Mouse (Mus musculus): ENCODE measurements at regions not wholly inside any gene's neighbourhood (a gene's known extent, or its start where the extent isn't known, plus 50 kb on each side); places are given as distances from the start of the nearest gene placed in this dataset.

DNA sequence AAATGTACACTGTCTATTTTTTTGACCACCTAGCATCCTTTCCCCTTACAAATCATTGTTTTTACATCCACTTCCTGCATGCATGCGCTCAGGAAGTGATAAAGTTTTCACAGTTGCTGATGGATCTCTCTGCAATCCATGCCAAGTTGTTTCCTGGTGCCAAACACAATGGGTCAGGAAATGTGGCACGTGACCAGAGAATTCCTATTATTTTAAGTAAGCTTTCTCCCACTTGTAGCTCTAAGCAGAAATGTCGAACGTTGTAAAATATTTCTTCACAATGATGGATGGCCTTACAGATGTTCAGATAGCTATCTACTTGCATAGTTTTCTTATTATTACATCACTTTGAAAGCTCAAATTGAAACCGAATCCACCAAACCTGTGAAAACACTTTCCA is 1271.1 kb upstream of the Flrt2 start:
- Histone ChIP-seq H3K27me3 (ENCODE audit: poor library complexity, severe bottlenecking) (peaks cover 4% of the 10 kb centered on the region; the same call in 1 of the 2 replicates), H3K36me3 (replicated peaks) (no peaks in the 10 kb centered on the region), H3K9me3 (no peaks in the 10 kb centered on the region), H3K4me1 (peaks cover 11% of the 10 kb centered on the region), H3K27ac (no peak overlapping the region), H3K4me3 (no peak overlapping the region)
- DNase-seq (ENCODE audit: extremely low spot score, low spot score) = no peak
- WGBS = 93% methylated on average over 5 of the region's 5 CpGs

- 81% methylated on average over 3 of the region's 3 CpGs for WGBS
- Histone ChIP-seq H3K27ac (no peak overlapping the region), H3K9me3 (no peaks in the 10 kb centered on the region), H3K4me3 (no peak overlapping the region), H3K27me3 (ENCODE audit: poor library complexity, severe bottlenecking) (peaks cover 6% of the 10 kb centered on the region), H3K36me3 (replicated peaks) (no peaks in the 10 kb centered on the region), H3K4me1 (peaks cover 11% of the 10 kb centered on the region)
- DNase-seq (ENCODE audit: extremely low spot score, low spot score) = no peak
These were observed 1270.3 kb upstream of the Flrt2 start for GRCm38 (mm10) chr12:94421743-94422142.

DNA sequence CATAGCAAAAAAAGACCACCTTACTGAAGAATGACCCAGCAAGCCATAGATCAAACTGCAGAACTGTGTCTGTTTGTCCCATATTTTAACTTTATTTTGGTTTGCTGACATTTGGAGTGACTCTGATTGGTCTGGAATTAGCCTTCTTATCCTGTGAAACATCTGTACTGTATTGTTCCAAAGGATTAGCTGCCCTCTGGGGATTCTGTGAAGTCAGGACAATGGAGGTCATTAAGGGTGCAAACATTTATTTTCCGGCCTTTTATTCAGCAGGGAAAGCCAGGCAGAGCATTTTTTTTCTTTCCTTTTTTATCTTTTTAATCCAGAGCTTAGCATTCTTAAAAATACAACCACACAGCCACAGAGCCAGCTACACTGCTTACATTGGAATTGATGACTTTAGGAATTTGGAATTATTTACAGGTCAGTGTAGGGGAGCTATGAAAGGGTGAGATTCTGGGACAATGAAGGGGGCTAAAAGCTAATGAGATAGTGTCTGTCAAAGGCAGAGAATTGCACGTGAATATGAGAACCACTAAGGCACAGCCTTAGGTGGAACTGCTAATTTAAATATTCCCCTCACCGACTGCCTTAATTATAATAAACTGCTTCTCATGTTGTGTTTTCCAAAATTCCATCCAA is 1267.6 kb upstream of the Flrt2 start:
- no peaks in the 10 kb centered on the region for H3K36me3 ChIP-seq (replicated peaks)
- no peak overlapping the region for H3K27ac ChIP-seq
- H3K4me3 ChIP-seq = no peak overlapping the region
- no peaks in the 10 kb centered on the region for H3K9me3 ChIP-seq
- WGBS = 9% methylated on average over 3 of the region's 3 CpGs
- DNase-seq (ENCODE audit: extremely low spot score, low spot score) = no peak
- H3K4me1 ChIP-seq = peaks cover 11% of the 10 kb centered on the region
- H3K27me3 ChIP-seq (ENCODE audit: poor library complexity, severe bottlenecking) = peaks cover 16% of the 10 kb centered on the region

- no peaks in the 10 kb centered on the region for H3K27me3 ChIP-seq (ENCODE audit: poor library complexity, severe bottlenecking)
- DNase-seq (ENCODE audit: extremely low spot score, low spot score) = no peak
- no peaks in the 10 kb centered on the region for H3K4me1 ChIP-seq
- no peaks in the 10 kb centered on the region for H3K36me3 ChIP-seq (replicated peaks)
- H3K9me3 ChIP-seq = no peaks in the 10 kb centered on the region
- 97% methylated on average over 1 of the region's 1 CpGs for WGBS
- no peak overlapping the region for H3K4me3 ChIP-seq
- H3K27ac ChIP-seq = no peak overlapping the region
These were observed 1242.5 kb upstream of the Flrt2 start for GRCm38 (mm10) chr12:94449517-94449916.

- Histone ChIP-seq H3K27me3 (ENCODE audit: poor library complexity, severe bottlenecking) (no peaks in the 10 kb centered on the region), H3K4me1 (0 out of 2 replicates have a peak, but pooled peaks cover 3% of the 10 kb centered on the region), H3K27ac (no peak overlapping the region), H3K9me3 (no peaks in the 10 kb centered on the region), H3K4me3 (no peak overlapping the region), H3K36me3 (replicated peaks) (no peaks in the 10 kb centered on the region)
- 75% methylated on average over 2 of the region's 2 CpGs for WGBS
- DNase-seq (ENCODE audit: extremely low spot score, low spot score) = no peak
These were observed 1224.0 kb upstream of the Flrt2 start for GRCm38 (mm10) chr12:94468027-94468426.

DNA sequence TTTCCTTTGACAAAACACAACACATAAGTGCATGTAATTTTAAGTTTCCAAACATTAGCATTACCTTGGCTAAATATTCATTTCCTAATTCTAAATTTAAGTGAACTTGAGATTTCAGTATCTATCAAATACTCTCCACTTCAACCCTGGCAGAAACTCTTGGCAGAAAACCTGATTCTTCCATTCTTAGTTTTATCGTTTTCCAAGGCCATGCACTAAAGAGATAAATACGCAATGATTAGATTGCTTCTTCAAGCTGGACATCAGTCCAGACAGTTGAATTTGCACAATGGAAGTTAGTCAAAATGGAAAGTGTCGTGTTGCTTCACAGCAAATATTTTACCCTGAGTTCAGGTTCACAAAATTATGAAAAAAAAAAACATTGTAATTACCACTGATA is 1223.4 kb upstream of the Flrt2 start:
- no peak for DNase-seq (ENCODE audit: extremely low spot score, low spot score)
- WGBS = 92% methylated on average over 3 of the region's 3 CpGs
- Histone ChIP-seq H3K27ac (no peak overlapping the region), H3K36me3 (replicated peaks) (no peaks in the 10 kb centered on the region), H3K9me3 (no peaks in the 10 kb centered on the region), H3K27me3 (ENCODE audit: poor library complexity, severe bottlenecking) (no peaks in the 10 kb centered on the region), H3K4me3 (no peak overlapping the region), H3K4me1 (0 out of 2 replicates have a peak, but pooled peaks cover 3% of the 10 kb centered on the region)

GRCm38 (mm10) chr12:94469850-94470249 is 1222.2 kb upstream of the Flrt2 start:
- H3K36me3 ChIP-seq (replicated peaks) = no peaks in the 10 kb centered on the region
- no peak overlapping the region for H3K4me3 ChIP-seq
- H3K27ac ChIP-seq = no peak overlapping the region
- H3K9me3 ChIP-seq = no peaks in the 10 kb centered on the region
- 0 out of 2 replicates have a peak, but pooled peaks cover 3% of the 10 kb centered on the region for H3K4me1 ChIP-seq
- WGBS = 81% methylated on average over 2 of the region's 2 CpGs
- no peak for DNase-seq (ENCODE audit: extremely low spot score, low spot score)
- H3K27me3 ChIP-seq (ENCODE audit: poor library complexity, severe bottlenecking) = no peaks in the 10 kb centered on the region

DNA sequence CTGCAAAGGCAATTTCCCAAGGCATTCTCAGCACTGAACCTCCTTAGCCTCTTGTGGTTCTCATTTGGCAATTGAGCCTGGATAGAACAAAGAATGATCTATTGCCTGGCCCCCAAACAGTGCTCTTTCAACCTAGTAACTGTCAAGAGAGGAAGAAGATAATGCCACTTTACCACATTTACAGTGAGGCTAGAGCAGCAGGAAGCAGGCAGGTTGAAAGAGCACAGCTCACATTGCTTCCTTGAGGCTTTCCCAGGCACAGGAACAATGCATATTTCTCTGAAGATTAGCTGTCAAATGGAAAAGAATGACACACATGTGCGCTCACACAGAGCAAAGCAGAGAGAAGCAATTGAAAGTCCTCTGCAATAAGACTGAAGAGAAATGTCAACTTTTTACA is 1221.0 kb upstream of the Flrt2 start:
- H3K36me3 ChIP-seq (replicated peaks) = no peaks in the 10 kb centered on the region
- DNase-seq (ENCODE audit: extremely low spot score, low spot score) = no peak
- H3K27ac ChIP-seq = no peak overlapping the region
- no peak overlapping the region for H3K4me3 ChIP-seq
- H3K9me3 ChIP-seq = no peaks in the 10 kb centered on the region
- H3K27me3 ChIP-seq (ENCODE audit: poor library complexity, severe bottlenecking) = no peaks in the 10 kb centered on the region
- 0 out of 2 replicates have a peak, but pooled peaks cover 3% of the 10 kb centered on the region for H3K4me1 ChIP-seq
- WGBS = 73% methylated on average over 1 of the region's 1 CpGs

GRCm38 (mm10) chr12:94488721-94489120 is 1203.3 kb upstream of the Flrt2 start:
- no peaks in the 10 kb centered on the region for H3K36me3 ChIP-seq (replicated peaks)
- no peak overlapping the region for H3K4me3 ChIP-seq
- H3K4me1 ChIP-seq = no peaks in the 10 kb centered on the region
- no peaks in the 10 kb centered on the region for H3K9me3 ChIP-seq
- no peak for DNase-seq (ENCODE audit: extremely low spot score, low spot score)
- H3K27me3 ChIP-seq (ENCODE audit: poor library complexity, severe bottlenecking) = no peaks in the 10 kb centered on the region
- H3K27ac ChIP-seq = no peak overlapping the region
- 91% methylated on average over 2 of the region's 2 CpGs for WGBS

GRCm38 (mm10) chr12:94508099-94508498 is 1183.9 kb upstream of the Flrt2 start:
- DNase-seq (ENCODE audit: extremely low spot score, low spot score) = no peak

DNA sequence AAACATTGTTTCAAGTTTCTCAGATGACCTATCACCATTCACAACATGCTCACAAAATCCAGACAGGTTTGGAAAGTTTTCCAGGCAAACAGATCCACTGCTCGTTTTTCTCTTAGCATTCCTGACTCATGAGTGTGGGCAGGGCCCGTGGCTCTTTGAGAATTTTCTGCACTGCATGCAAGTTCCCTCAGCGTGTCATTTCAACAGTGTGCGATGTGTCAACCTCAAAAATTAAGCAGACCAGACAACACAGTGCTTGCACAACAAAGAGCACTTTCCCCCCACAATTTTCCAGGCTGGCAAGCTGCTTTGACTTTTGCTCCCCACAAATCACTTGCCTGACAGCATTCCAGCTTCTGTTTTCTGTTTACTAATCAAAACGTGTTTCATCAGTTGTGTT is 1182.2 kb upstream of the Flrt2 start:
- Histone ChIP-seq H3K27ac (no peak overlapping the region), H3K9me3 (no peaks in the 10 kb centered on the region), H3K4me1 (peaks cover 8% of the 10 kb centered on the region; the same call in 1 of the 2 replicates), H3K36me3 (replicated peaks) (no peaks in the 10 kb centered on the region), H3K27me3 (ENCODE audit: poor library complexity, severe bottlenecking) (no peaks in the 10 kb centered on the region), H3K4me3 (no peak overlapping the region)
- 66% methylated on average over 5 of the region's 5 CpGs for whole genome bisulfite sequencing
- DNase-seq (ENCODE audit: extremely low spot score, low spot score) = no peak

More at GRCm38 (mm10) chr12:94508099-94508498, 1183.9 kb upstream of the Flrt2 start:
- WGBS = 85% methylated on average over 7 of the region's 7 CpGs
- no peaks in the 10 kb centered on the region for H3K36me3 ChIP-seq (replicated peaks)
- no peak overlapping the region for H3K27ac ChIP-seq
- peaks cover 8% of the 10 kb centered on the region; the same call in 1 of the 2 replicates for H3K4me1 ChIP-seq
- H3K27me3 ChIP-seq (ENCODE audit: poor library complexity, severe bottlenecking) = no peaks in the 10 kb centered on the region
- H3K4me3 ChIP-seq = no peak overlapping the region
- no peaks in the 10 kb centered on the region for H3K9me3 ChIP-seq

GRCm38 (mm10) chr12:94544706-94545105 is 1147.3 kb upstream of the Flrt2 start:
- no peak overlapping the region for H3K27ac ChIP-seq
- DNase-seq (ENCODE audit: extremely low spot score, low spot score) = no peak
- no peak overlapping the region for H3K4me3 ChIP-seq
- no peaks in the 10 kb centered on the region for H3K9me3 ChIP-seq
- H3K27me3 ChIP-seq (ENCODE audit: poor library complexity, severe bottlenecking) = no peaks in the 10 kb centered on the region
- no peaks in the 10 kb centered on the region for H3K4me1 ChIP-seq
- H3K36me3 ChIP-seq (replicated peaks) = no peaks in the 10 kb centered on the region
- WGBS = 88% methylated on average over 7 of the region's 7 CpGs

DNA sequence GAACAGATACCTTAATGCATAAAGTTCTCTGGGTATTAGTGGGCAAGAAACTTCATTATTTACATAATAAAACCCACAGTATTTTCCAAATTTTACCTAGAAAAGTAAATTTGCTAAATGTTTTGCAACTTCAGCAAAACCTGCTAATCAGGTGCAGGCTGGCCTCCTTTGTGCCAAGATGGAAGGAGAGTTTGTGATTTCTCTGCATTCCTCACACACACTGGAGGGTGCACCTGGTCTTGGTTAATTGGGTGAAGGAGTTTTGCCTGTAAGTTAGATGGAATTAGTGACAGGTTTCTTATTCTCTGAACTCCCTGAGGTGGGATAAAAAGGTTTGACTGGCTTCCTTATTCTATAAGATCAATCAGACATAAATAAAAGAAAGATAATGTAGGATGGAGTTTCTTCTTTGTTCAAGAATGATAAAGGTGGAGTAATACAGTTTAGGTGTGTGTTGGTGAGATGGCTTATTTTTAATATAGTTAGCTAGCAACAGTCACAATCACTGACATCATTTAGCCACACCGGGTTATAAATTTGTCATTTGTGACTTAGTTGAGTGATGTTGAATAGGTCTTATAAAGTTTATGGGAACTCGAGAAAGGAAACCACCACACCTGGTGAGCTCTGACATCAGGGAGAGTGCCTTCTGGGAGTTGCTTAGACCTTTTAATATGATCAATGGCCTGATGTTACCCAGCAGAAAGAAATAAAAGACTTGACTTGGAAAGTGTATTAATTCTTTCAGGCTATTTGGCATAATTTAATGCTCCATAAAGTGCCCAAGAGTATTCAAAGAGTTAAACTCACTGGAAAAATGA is 1131.4 kb upstream of the Flrt2 start:
- H3K4me1 ChIP-seq = no peaks in the 10 kb centered on the region
- H3K9me3 ChIP-seq = no peaks in the 10 kb centered on the region
- H3K27me3 ChIP-seq (ENCODE audit: poor library complexity, severe bottlenecking) = no peaks in the 10 kb centered on the region
- whole genome bisulfite sequencing = 90% methylated on average over 2 of the region's 2 CpGs
- no peak for DNase-seq (ENCODE audit: extremely low spot score, low spot score)
- no peak overlapping the region for H3K4me3 ChIP-seq
- H3K36me3 ChIP-seq (replicated peaks) = no peaks in the 10 kb centered on the region
- H3K27ac ChIP-seq = no peak overlapping the region

Data from forebrain, embryonic 10.5 days (tissue).